Mouse (Mus musculus) retina, postnatal 7 days (tissue): ENCODE data around the gene Txnrd1.

ENCODE experiments used
- DNase-seq: peaks from one replicate; pipeline ENCODE4 v3.0.0-alpha.2; 2012; ENCODE audit warnings: low read depth, low spot score

Gene Txnrd1

DNA sequence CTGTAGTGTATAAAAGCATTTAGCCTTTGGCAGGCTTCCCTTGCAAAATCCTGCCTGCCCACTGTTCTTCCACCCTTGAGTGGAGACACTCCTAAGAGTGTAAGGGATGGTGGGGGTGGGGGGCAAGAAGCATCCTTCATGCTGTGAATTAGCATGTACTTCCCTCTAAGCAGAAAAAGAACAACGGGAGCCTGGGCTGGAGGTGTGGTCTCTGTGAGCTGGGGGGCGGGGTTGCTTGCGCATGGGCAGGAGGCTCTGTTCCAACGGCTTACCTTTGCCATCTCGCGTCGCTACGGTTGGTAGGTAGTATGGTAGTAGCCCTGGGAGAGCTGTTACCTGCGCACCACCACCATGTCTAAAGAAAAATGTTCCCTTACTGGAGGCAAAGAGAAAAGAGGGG lies 32.6 kb downstream of the Txnrd1 start, which contains the start of gene Eid3:
Gene Eid3, plus strand, starts transcription at position 271 of the 400 bp plus-strand sequence.
- no peak for DNase-seq

DNA sequence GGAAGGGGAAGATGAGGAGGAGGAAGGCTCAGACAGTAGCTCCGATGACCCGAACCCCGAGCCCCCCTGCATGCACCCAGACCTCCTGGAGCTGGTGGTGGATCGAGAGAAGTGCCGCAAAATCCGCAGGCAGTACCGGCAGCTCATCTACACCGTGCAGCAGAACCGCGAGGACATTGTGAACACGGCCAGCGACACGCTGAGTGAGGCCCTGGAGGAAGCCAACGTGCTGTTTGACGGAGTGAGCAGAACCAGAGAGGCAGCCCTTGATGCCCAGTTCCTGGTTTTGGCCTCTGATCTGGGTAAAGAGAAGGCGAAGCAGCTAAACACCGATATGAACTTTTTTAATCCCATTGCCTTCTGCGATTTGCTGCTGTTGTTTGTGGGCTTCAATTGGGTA lies 33.1 kb downstream of the Txnrd1 start:
- no peak for DNase-seq

DNA sequence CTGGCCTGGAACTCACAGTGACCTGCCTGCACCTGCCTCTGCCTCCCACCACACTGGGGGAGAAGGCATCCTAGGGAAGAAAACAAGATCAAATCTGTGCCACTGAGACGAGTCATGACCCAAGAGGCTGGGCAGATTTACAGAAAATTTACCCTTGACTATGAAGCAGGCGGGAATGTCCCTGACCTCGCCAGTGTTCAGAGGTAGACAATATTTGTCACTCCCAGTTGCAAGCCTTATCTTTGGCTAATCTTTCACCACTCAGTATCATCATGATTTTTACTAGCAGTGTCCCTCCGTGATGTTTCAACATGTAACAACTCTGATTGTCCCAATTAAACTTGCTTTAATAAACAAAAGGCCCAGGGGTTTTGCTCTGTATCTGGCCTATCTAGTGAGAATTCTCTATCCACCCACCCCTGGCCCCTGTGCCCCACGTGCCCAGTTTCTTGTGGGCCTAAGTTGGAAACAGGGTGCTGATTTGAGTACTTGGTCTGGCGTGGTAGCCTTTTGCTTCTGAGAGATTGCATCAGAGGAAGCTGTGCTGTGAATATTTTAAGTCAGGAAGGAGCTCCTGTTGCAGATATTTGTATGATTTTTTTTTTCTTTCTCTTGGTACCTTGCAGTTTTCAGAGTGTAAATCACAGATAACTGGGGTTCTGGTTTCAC lies 34.8 kb downstream of the Txnrd1 start:
- no peak for DNase-seq

DNA sequence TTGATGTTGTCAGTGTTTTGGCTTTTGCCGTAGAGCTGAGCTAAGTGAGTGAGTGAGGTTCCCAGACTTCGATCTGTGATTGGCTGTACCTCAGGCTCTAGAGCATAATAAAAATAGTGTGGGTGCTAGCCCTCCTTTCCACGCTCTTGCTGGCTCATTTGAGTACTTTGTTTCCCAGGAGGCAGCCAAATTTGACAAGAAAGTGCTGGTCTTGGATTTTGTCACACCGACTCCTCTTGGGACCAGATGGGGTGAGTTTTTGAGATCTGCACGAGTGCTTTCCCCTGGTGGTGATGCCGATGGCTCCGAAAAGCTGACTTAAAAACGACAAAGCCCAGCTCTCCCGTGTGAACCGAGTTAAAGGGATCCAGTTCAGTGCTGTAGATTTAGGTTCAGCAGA lies 41.7 kb downstream of the Txnrd1 start:
- no peak for DNase-seq

DNA sequence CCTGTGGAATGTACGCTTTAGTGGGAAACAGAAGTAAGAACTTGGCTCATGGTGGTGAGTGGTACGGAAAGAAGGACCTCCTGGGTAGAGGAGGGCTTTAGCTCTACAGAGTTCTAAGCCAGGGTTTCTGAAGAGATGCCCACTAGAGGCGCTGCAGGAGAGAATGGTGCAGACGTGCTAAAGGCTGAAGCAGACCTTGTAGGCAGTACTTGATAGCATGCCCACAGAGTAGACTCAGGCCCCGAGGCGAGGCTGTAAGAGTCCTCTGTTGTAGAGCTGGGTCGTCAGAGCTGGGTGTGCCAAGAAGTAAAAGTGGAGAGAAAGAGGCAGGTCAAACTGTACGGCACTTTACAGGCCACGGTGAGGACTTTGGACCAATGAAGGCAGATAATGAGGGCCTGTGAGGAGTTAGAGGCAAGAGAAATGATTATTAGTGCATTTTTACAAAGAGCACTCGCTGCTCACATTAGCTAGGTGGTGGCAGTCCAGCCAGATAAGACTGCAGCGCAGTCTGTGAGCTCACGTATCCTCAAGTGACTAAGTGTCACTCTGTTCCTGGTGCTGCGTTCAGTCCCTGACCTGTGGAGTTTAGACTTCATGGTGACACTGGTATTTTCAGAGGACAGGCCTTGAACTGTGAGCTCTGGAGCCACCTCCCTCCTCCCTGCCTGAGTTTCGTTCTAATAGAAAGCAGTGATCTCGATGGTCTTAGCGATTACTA lies 42.5 kb downstream of the Txnrd1 start:
- DNase-seq = no peak

DNA sequence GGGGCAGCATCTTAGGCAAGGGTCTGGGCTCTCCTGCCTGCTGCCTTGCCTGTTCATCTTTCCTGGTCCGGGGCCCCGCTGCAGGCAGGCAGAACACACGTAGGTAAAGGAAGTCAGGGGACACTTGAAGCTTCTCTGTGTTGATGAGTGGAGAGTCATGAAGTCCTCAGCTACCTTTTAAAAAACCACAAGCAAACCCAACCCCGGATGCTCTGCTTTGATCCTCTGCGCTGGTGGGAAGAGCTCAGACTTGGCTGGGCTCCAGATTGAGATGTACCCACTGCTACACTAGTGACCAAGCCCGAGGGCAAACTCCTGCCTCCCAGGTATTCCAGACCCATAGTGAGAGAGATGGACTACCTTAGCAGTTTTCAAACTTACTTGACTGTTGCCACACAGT lies 53.6 kb downstream of the Txnrd1 start:
- DNase-seq = no peak

DNA sequence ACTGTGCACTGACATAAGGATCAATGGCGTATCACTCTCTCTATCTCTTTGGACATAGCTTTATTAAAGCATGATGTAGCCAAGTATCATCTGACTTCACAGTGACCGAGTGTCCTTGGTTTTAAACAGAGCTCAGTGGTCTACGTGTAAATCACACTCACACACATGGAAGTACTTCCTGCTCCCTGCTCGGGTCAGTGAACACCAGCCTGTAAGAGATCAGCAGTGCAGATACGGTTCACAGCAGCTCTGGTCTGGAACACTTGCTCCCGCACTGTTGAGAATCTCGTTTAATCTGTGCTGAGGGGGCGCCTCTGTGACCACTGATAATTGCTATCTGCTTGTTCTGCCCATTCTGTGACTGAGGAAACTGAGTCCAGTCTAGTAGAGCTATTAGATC lies 54.8 kb downstream of the Txnrd1 start:
- no peak for DNase-seq

DNA sequence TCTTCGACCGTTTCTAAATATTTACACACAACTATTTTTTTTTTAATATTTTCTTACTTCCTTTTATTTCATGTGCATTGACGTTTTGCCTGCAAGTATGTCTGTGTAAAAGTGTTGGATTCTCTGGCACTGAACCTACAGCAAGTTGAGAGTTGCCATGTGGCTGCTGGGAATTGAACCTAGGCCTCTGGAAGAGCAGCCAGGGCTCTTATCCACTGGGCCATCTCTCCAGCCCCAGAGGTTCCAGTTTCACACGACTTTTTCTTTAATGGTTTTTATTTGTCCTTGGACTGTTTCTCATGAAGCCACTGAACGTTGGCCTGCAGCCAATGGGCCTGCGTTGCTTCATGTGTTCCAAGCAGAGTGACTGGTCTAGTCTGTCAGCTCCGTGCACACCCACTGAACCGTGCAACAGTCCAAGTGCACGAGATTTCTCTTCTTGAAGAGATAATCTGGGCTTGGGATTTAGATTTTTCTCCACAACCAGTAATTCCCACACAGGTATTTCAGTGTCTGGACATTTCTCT lies 55.8 kb downstream of the Txnrd1 start:
- DNase-seq = no peak

DNA sequence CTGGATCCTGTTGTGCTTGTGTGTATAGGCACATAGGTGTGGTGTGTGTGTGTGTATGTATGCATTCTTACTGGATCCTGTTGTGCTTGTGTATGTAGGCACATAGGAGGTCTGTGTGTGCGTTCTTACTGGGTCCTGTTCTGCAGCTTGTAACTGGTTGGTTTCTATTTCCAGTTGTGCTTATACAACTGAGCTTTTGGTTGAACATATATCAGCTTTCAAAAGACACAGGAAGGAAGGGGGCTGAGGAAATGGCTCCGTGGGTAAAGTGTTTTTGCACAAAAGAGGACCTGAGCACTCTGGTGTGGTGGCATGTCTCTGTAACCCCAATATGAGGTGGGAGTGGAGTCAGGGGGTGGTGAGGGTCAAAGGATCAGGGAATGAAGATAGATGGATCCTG lies 57.2 kb downstream of the Txnrd1 start:
- no peak for DNase-seq

DNA sequence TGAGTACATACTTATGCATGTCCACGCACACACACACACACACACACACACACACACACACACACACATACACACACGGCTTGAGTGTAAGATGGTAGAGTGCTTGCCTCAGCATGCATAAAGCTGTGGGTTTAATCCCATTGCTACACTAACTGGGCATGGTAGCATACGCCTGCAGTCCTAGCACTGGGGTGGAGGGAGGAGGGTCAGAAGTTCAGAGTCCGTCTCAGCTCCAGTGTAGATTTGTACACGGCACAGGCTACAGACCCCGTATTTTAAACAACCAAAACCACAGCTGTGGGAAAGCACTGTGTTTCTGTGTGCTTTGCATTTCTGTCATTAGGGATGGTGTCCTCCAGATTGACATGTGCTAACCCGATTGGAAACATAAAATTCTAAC lies 57.7 kb downstream of the Txnrd1 start:
- peak; percentile 30 for DNase-seq

DNA sequence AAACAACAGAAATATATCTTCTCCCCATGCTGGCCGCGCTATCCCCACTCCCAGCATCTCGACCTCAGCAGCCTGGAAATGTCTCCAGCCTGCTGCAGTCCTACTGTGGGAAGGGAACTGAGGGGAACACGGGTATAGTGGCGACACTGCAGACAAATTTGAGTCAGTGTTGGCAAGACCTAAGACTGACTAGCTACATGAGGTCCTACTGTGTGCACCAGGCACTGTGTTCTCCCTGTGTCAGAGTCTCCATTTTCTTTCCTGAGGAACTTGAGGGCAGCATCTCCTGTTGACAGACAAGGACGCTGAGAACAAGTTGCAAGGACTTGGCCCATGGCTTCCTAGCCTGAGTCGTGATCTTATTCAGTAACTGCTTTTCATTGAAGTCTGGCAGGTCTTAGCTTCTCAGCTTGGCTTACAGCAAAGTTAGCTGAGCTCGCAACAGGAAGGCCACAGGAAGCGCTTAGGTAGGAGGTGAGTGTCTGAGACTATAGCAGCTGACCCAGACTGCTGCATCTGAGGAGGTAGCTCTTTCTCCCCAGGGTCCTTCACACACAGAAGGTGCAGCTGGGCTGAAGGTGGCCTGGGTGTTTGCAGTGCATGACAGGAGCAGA lies 58.8 kb downstream of the Txnrd1 start:
- no peak for DNase-seq

DNA sequence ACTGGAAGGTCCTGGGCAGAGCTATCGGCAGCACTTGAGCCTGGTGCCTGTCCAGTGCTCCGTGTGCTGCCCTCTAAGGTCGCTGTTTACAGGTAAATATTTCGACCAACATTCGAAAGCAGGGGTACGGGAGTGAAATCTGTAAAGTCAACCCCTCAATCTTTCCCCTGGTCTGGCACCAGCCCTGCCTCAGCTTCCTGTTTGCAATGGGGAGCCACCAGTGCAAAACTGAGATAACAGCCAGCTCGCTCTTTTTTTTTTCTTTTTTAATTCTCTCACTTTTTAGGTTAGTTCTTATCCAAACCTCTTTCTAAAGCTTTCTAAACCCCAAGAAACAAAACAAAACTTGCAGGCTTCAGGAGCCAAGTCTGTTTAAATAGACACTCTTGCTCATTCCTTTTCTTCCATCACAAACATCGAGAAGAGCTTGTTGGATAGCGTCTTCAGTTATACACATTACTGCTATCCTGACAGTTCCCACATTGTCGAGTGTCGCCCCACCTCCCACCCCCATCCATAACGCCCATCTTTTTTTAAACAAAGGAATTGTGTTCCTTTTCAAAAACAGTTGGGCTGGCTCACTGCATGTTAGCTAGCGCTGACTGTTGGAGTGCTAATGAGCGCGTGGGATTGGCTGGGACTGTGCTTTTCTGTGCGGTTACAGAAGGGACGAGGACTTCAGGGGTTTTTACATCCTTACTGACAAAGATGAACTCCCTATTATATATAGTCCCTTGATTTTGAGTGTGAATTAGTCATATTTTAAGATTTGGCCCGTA lies 60.3 kb downstream of the Txnrd1 start:
- DNase-seq = no peak

DNA sequence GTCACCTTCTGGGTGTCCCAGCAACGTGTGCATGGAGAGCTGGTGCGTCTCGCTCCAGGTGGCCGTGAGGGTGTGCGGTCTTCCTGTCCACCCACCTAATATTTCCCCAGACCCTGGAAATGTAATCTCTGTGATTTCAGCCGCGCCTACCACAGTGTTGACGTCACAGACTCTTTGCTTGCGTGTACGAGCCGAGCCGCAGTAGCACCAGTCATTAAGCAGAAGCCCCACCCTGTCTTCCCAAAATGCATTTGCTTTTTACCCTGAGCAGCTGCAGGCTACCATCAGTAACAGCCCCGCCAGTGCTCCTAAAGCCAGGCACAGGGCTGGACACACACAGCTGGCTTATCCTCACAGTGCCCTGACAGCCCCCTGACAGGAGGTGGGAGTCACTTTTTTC lies 64.2 kb downstream of the Txnrd1 start:
- no peak for DNase-seq

DNA sequence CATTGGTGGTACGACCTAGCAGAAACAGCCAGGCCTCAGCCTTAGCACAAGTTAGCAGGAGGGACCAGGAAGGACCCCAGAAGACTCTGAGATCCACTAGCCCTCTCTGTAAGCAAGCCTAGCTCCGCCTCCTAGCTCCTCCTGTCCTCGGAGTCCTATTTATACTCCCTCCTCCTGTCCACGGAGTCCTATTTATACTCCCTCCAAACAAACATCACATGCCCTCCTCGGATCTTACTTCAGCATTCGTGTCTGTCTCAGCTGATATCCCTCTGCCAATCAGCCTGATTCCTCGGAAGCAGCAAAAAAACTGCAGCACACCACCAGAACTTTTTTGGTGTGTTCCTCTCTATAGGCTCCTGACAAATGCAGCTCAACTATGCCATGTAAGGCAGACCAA lies 65.1 kb downstream of the Txnrd1 start:
- no peak for DNase-seq

DNA sequence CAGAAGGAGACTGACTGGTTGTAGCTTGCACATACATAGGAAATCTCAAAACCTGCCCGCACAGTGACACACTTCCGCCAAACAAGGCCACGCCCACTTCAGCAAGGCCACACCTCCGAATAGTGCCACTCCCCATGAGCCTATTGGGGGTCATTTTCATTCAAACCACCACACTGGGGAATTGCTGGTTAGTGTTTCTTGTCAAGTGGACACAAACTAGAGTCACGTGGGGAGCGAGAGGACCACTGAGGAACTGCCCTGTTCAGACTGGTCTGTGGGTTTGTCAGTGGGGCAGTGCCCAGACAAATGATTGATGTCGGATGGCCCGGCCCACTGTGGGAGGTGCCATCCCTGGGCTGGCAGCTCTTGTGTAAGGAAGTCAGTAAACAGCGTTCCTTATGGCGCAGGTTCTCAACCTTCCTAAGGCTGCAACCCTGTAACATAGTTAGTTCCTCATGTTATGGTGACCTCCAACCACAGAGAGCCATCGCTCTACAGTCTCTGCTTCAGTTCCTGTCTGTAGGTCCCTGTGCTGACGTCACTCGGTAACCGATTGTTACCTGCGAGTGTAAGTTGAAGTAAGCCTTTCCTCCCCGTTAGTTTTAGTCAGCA lies 66.2 kb downstream of the Txnrd1 start:
- no peak for DNase-seq

DNA sequence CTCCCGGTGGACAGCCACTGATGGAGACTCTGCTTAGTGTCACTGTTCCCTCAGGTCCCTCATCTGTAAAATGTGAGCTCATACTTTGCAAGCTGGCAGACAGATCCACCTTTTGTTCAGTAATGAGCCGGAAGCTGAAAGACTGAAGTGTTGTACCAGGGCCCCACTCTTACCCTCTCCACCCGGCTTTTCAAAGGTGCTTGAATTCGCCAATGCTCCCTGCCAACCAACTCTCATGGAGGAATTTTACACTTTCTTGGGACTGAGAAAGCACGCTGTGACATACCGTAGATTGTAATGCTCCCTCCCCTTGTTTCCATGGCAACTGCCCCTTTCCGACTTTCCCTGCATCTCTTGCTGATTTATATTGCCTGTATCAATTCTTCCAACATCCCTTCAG lies 66.8 kb downstream of the Txnrd1 start:
- DNase-seq = no peak

DNA sequence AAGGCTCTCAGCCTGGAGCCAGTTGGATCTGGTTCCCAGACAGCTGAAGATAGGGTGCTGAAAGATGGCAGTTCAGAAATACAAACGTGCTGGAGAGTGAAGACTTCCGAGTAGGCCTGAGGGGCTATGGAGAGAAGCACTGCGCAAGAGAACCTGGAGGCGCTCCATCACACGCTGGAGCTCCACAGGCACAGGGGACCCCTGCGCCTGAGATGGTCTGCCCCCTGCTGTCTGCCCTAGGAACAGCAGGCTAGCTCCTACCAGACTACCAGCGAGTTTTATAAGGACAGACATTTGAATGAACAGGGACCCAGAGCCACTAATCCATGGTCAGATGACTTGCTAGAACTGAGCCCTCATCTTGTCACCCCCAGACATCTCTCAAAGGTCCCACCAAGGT lies 67.7 kb downstream of the Txnrd1 start:
- peak; percentile 64 for DNase-seq

DNA sequence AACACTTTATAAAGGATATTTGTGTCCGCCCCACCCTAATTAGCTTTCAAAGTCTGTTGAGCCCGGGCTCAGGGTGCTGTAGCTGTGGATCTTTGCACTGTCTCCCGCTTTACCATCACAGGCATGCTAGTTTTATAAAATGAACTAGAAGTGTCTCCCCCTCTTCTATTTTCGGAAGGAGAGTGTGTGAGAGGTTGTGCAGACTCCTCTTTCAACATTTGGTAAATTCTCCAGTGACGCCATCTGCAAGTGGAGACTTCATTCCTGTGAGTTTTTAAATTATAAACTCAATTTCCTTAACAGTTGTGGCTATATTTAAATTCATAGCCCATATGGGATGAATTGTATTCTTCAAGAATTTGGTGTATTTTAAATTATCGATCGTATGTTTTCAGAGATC lies 74.8 kb downstream of the Txnrd1 start:
- no peak for DNase-seq

DNA sequence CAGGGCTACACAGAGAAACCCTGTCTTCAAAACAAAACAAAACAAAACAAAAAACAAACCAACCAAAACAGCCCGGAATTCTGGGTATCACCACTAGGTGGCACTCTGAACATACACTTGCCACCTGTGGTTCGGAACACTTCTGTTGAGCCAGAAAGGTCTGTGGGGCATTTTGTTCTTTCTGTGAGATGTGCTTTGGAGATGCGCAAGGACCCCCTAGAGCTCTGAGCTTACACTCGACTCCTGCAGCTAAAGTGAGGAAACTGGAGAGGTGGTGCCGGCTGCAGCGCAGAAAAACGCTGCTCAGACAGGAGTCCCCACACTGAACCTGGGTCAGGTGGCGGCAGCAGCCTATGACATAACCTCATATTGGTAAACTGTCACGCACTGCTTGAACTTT lies 75.6 kb downstream of the Txnrd1 start:
- DNase-seq = peak; percentile 63

DNA sequence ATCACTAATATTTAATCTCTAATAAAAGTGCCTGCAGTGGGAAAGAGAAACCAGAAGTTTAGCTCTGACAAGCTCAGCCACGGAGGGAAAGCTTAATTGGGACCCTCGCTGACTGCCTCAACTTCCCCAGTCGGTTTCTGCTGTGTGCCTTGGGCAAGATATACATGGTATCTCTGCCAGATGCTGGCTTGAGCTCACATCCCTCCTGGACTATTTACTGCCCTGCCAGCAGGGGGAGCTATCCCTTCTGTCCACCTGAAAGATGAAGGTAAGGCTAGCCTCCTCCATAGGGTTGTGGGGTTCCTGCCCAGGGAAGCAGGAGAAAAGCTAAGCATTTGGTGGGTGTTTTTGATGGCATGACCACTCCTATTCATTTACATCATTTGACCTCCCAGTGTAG lies 76.4 kb downstream of the Txnrd1 start:
- DNase-seq = no peak

DNA sequence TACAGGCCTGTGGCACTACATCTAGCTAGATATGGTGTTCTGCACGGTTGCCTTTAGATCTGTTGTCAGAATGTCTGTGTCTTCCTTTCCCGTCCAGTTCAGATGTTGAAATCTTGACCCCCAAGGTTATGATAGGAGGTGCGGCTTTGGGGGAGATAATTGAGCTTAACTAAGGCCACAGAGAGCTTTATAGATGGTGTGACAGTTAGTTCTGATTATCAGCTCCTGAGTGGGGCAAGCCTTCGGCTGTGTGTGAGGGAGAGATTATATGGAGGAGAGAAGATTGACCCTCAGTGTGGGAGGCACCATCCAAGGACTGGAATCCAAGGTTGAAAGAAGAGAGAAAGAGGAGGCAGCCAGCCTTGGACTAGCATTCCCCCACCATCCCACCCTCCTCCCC lies 79.5 kb downstream of the Txnrd1 start:
- DNase-seq = no peak

DNA sequence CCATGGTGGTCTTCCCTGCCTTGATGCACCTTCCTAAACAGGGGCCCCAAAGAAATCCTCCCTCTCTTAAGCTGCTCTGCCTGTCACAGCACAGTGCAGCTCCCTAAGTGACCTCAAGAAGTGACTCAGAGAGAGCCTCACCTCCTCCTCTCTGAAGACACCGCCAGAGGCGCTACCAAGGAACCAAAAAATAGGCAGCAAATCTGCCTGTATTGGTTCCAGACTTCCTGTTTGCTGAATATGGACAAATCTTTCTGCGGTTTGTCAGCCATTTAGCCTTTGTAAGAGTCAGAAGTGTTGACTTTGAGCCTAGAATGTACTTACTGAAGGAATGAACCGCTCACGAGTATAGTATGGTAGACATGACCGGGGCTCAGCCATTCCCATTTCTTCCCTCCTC lies 80.0 kb downstream of the Txnrd1 start:
- no peak for DNase-seq
